Mouse (Mus musculus) CH12.LX (cell line): ENCODE data around the gene Mag. TPM values are rescaled to one million over a fixed set of nuclear protein-coding genes. Genes with fewer than 3 reads are reported as not detected.

Experiments
- DNase-seq: peaks from one replicate; pipeline ENCODE4 v3.0.0-alpha.2; 2013; ENCODE audit errors: extremely low read depth
- H3K27ac ChIP-seq: 2 replicates; pipeline ENCODE4 v1.5.1; 2012; ENCODE audit warnings: low read depth, mild to moderate bottlenecking, control low read depth, moderate library complexity; ENCODE audit not compliant: insufficient read depth
- H3K27me3 ChIP-seq: replicated peaks from 2 replicates; pipeline ENCODE3; 2012; ENCODE audit warnings: inconsistent platforms
- H3K36me3 ChIP-seq, 2 experiments: replicated peaks in 1 of 2; 2 replicates each; pipeline versions ENCODE3 to v1.6.1; 2012; ENCODE audit warnings: inconsistent platforms in 1 of 2, low read length in 1 of 2, mild to moderate bottlenecking in 1 of 2, mixed read lengths in 1 of 2, moderate library complexity in 1 of 2; ENCODE audit not compliant: control insufficient read depth in 1 of 2, insufficient read depth in 1 of 2
- H3K4me1 ChIP-seq, 2 experiments: 2 replicates each; pipeline ENCODE4 v1.6.1; 2012; ENCODE audit warnings: inconsistent platforms in 1 of 2, moderate library complexity in 1 of 2; ENCODE audit not compliant: insufficient read depth in 2 of 2, control insufficient read depth in 1 of 2
- H3K4me2 ChIP-seq: 2 replicates; pipeline ENCODE4 v1.6.1; 2012; ENCODE audit warnings: low read depth, mild to moderate bottlenecking, control low read depth; ENCODE audit not compliant: poor library complexity, insufficient read depth, severe bottlenecking
- H3K4me3 ChIP-seq, 3 experiments: fragments of 150-350 bp in 1 of 3; sonication (generic) in 1 of 3; replicated peaks in 1 of 3; 2 replicates each; pipeline versions ENCODE3 to v1.5.1; 2011 to 2012; ENCODE audit warnings: low read depth in 2 of 3, low read length in 2 of 3, mild to moderate bottlenecking in 2 of 3, moderate library complexity in 2 of 3, control low read depth in 1 of 3, improper control_type of control experiment in 1 of 3, inconsistent platforms in 1 of 3, mixed read lengths in 1 of 3; ENCODE audit not compliant: poor library complexity in 1 of 3
- H3K79me2 ChIP-seq: replicated peaks from 2 replicates; pipeline ENCODE4 v1.6.1; 2012; ENCODE audit warnings: mild to moderate bottlenecking, moderate library complexity; ENCODE audit not compliant: control insufficient read depth, poor library complexity, insufficient read depth, severe bottlenecking; ENCODE audit errors: extremely low read depth
- H3K9ac ChIP-seq: 2 replicates; pipeline ENCODE4 v1.6.1; 2012; ENCODE audit warnings: low read depth, mild to moderate bottlenecking, control low read depth, moderate library complexity; ENCODE audit not compliant: insufficient read depth
- H3K9me3 ChIP-seq: replicated peaks from 2 replicates; pipeline ENCODE3; 2012; ENCODE audit warnings: low read length, inconsistent platforms, mixed read lengths
- BHLHE40 ChIP-seq: IDR thresholded peaks from 2 replicates; pipeline ENCODE4 v1.6.1; 2011; ENCODE audit warnings: mild to moderate bottlenecking, low read depth, low read length, improper control_type of control experiment
- CHD1 ChIP-seq: IDR thresholded peaks from 2 replicates; pipeline ENCODE4 v1.6.1; 2012; ENCODE audit warnings: low read depth, low read length, improper control_type of control experiment, inconsistent platforms
- CHD2 ChIP-seq: IDR thresholded peaks from 2 replicates; pipeline ENCODE4 v1.6.1; 2011; ENCODE audit warnings: low read length, improper control_type of control experiment
- CTCF ChIP-seq, 2 experiments: IDR thresholded peaks in 1 of 2; conservative IDR thresholded peaks in 1 of 2; 2 replicates each; pipeline ENCODE4 v1.5.1; 2011 to 2012; ENCODE audit warnings: low read depth in 2 of 2, low read length in 2 of 2, improper control_type of control experiment in 1 of 2, inconsistent platforms in 1 of 2, mild to moderate bottlenecking in 1 of 2, moderate library complexity in 1 of 2
- E2F4 ChIP-seq: IDR thresholded peaks from 2 replicates; pipeline ENCODE4 v1.6.1; 2011; ENCODE audit warnings: low read depth, low read length, improper control_type of control experiment; ENCODE audit not compliant: insufficient replicate concordance
- ELF1 ChIP-seq: IDR thresholded peaks from 2 replicates; pipeline ENCODE4 v1.6.1; 2014; ENCODE audit warnings: low read depth, mild to moderate bottlenecking, inconsistent platforms, low read length, improper control_type of control experiment
- EP300 ChIP-seq: IDR thresholded peaks from 2 replicates; pipeline ENCODE4 v1.6.1; 2011; ENCODE audit warnings: low read length, improper control_type of control experiment
- ETS1 ChIP-seq: conservative IDR thresholded peaks from 2 replicates; pipeline ENCODE4 v1.6.1; 2012; ENCODE audit warnings: low read depth, mild to moderate bottlenecking, inconsistent platforms, low read length, improper control_type of control experiment, moderate library complexity
- GABPA ChIP-seq: IDR thresholded peaks from 2 replicates; pipeline ENCODE4 v1.6.1; 2012; ENCODE audit warnings: low read depth, low read length, improper control_type of control experiment, inconsistent platforms; ENCODE audit not compliant: insufficient replicate concordance
- HCFC1 ChIP-seq: IDR thresholded peaks from 2 replicates; pipeline ENCODE4 v1.6.1; 2012; ENCODE audit warnings: low read depth, mild to moderate bottlenecking, inconsistent platforms, low read length, improper control_type of control experiment
- IRF4 ChIP-seq: IDR thresholded peaks from 2 replicates; pipeline ENCODE4 v1.6.1; 2014; ENCODE audit warnings: low read depth, mild to moderate bottlenecking, inconsistent platforms, low read length, improper control_type of control experiment
- JUN ChIP-seq: IDR thresholded peaks from 2 replicates; pipeline ENCODE4 v1.6.1; 2011; ENCODE audit warnings: low read depth, mild to moderate bottlenecking, low read length, improper control_type of control experiment, moderate library complexity; ENCODE audit not compliant: insufficient read depth
- JUND ChIP-seq: conservative IDR thresholded peaks from 2 replicates; pipeline ENCODE4 v1.6.1; 2011; ENCODE audit warnings: low read depth, low read length, improper control_type of control experiment
- KAT2A ChIP-seq: IDR thresholded peaks from 2 replicates; pipeline ENCODE4 v1.6.1; 2012; ENCODE audit warnings: low read length, improper control_type of control experiment, inconsistent platforms; ENCODE audit not compliant: insufficient replicate concordance
- MAFK ChIP-seq: IDR thresholded peaks from 2 replicates; pipeline ENCODE4 v1.6.1; 2011; ENCODE audit warnings: low read length, improper control_type of control experiment; ENCODE audit not compliant: insufficient replicate concordance
- MAX ChIP-seq: IDR thresholded peaks from 2 replicates; pipeline ENCODE4 v1.6.1; 2011; ENCODE audit warnings: low read length, improper control_type of control experiment
- MAZ ChIP-seq: IDR thresholded peaks from 2 replicates; pipeline ENCODE4 v1.6.1; 2012; ENCODE audit warnings: low read depth, mild to moderate bottlenecking, inconsistent platforms, low read length, improper control_type of control experiment, moderate library complexity
- MEF2A ChIP-seq: IDR thresholded peaks from 2 replicates; pipeline ENCODE4 v1.6.1; 2014; ENCODE audit warnings: low read depth, mild to moderate bottlenecking, inconsistent platforms, low read length, improper control_type of control experiment, borderline replicate concordance
- MXI1 ChIP-seq: IDR thresholded peaks from 2 replicates; pipeline ENCODE4 v1.6.1; 2011; ENCODE audit warnings: mild to moderate bottlenecking, low read depth, low read length, improper control_type of control experiment
- MYC ChIP-seq: IDR thresholded peaks from 2 replicates; pipeline ENCODE4 v1.6.1; 2011; ENCODE audit warnings: low read depth, mild to moderate bottlenecking, improper control_type of control experiment, low read length
- NELFE ChIP-seq: IDR thresholded peaks from 2 replicates; pipeline ENCODE4 v1.6.1; 2011; ENCODE audit warnings: low read depth, low read length, improper control_type of control experiment
- NRF1 ChIP-seq: IDR thresholded peaks from 2 replicates; pipeline ENCODE4 v1.6.1; 2014; ENCODE audit warnings: low read depth, mild to moderate bottlenecking, inconsistent platforms, low read length, improper control_type of control experiment, moderate library complexity
- PAX5 ChIP-seq: IDR thresholded peaks from 2 replicates; pipeline ENCODE4 v1.6.1; 2012; ENCODE audit warnings: low read length, inconsistent platforms, mixed read lengths
- POLR2A ChIP-seq: IDR thresholded peaks from 2 replicates; pipeline ENCODE4 v1.6.1; 2011; ENCODE audit warnings: low read depth, mild to moderate bottlenecking, improper control_type of control experiment, low read length
- POLR2AphosphoS2 ChIP-seq: IDR thresholded peaks from 2 replicates; pipeline ENCODE4 v1.6.1; 2011; ENCODE audit warnings: low read depth, low read length, improper control_type of control experiment
- RAD21 ChIP-seq: IDR thresholded peaks from 2 replicates; pipeline ENCODE4 v1.6.1; 2011; ENCODE audit warnings: low read depth, mild to moderate bottlenecking, low read length, improper control_type of control experiment, moderate library complexity
- RCOR1 ChIP-seq: conservative IDR thresholded peaks from 2 replicates; pipeline ENCODE4 v1.6.1; 2012; ENCODE audit warnings: low read depth, mild to moderate bottlenecking, inconsistent platforms, low read length, improper control_type of control experiment
- SIN3A ChIP-seq: IDR thresholded peaks from 2 replicates; pipeline ENCODE4 v1.6.1; 2012; ENCODE audit warnings: low read length, improper control_type of control experiment, inconsistent platforms
- SMC3 ChIP-seq: IDR thresholded peaks from 2 replicates; pipeline ENCODE4 v1.6.1; 2011; ENCODE audit warnings: low read depth, low read length, improper control_type of control experiment
- TBP ChIP-seq: conservative IDR thresholded peaks from 2 replicates; pipeline ENCODE4 v1.6.1; 2011; ENCODE audit warnings: low read depth, low read length, improper control_type of control experiment
- TCF12 ChIP-seq: IDR thresholded peaks from 2 replicates; pipeline ENCODE4 v1.6.1; 2014; ENCODE audit warnings: low read depth, mild to moderate bottlenecking, inconsistent platforms, low read length, improper control_type of control experiment
- UBTF ChIP-seq: IDR thresholded peaks from 2 replicates; pipeline ENCODE4 v1.6.1; 2012; ENCODE audit warnings: low read depth, mild to moderate bottlenecking, inconsistent platforms, low read length, improper control_type of control experiment, moderate library complexity
- USF1 ChIP-seq: IDR thresholded peaks from 2 replicates; pipeline ENCODE4 v1.6.1; 2014; ENCODE audit warnings: low read depth, mild to moderate bottlenecking, inconsistent platforms, low read length, improper control_type of control experiment
- USF2 ChIP-seq: conservative IDR thresholded peaks from 2 replicates; pipeline ENCODE4 v1.6.1; 2011; ENCODE audit warnings: low read depth, low read length, improper control_type of control experiment
- ZC3H11A ChIP-seq: IDR thresholded peaks from 2 replicates; pipeline ENCODE4 v1.6.1; 2012; ENCODE audit warnings: low read depth, mild to moderate bottlenecking, inconsistent platforms, low read length, improper control_type of control experiment
- ZKSCAN1 ChIP-seq: IDR thresholded peaks from 2 replicates; pipeline ENCODE4 v1.6.1; 2012; ENCODE audit warnings: low read depth, inconsistent platforms, low read length, improper control_type of control experiment, borderline replicate concordance
- ZMIZ1 ChIP-seq: IDR thresholded peaks from 2 replicates; pipeline ENCODE4 v1.6.1; 2012; ENCODE audit warnings: low read depth, mild to moderate bottlenecking, inconsistent platforms, low read length, improper control_type of control experiment
- ZNF384 ChIP-seq: IDR thresholded peaks from 2 replicates; pipeline ENCODE4 v1.6.1; 2012; ENCODE audit warnings: low read depth, low read length, improper control_type of control experiment, inconsistent platforms
- dilution Hi-C: fragments of 300-500 bp; cut with MboI; formaldehyde crosslinking; loops from 2 replicates; pipeline ENCODE4 v1.14.3; 2020; ENCODE audit warnings: low sequenced_read_pairs; ENCODE audit not compliant: extremely low pct_unique_long_range_greater_than_20kb, extremely low pct_ligation_motif_present
- in situ Hi-C: fragments of 300-500 bp; cut with MboI; formaldehyde crosslinking; loops from 3 replicates; pipeline ENCODE4 v1.14.3; 2019; ENCODE audit warnings: low sequenced_read_pairs, low pct_ligation_motif_present, low pct_unique_long_range_greater_than_20kb, mixed read lengths
- polyA plus RNA-seq: library from polyadenylated mRNA; unstranded; fragments of >175 nt; gene quantifications from 2 replicates; pipeline ENCODE4 v1.2.1, GENCODE M21; 2012; ENCODE audit warnings: low read depth; ENCODE audit not compliant: insufficient read length
- total RNA-seq, 2 experiments: library from RNA; depleted of rRNA; stranded (reverse); fragments of 300-350 nt in 1 of 2; fragments of >200 nt in 1 of 2; gene quantifications; 2 replicates each; pipeline ENCODE4 v1.2.3; 2012 to 2014

Gene Mag
- total and polyA plus RNA-seq, 3 experiments, result 0.04 TPM; not detected in 2

GRCm38 (mm10) chr7:30881367-30881766 lies 33.3 kb downstream of the Mag start:
- H3K36me3 ChIP-seq, result peaks cover 0 to 25% of the 10 kb centered on the region in 2 experiments
- H3K79me2 ChIP-seq, result no peaks in the 10 kb centered on the region
- peaks cover 10% of the 10 kb centered on the region for H3K9me3 ChIP-seq
- peak; percentile 84 for DNase-seq
- no peaks in the 10 kb centered on the region for H3K27me3 ChIP-seq
- dilution Hi-C loops, result no loop called here
- H3K27ac ChIP-seq, result peak overlapping the region; percentile 60; the same call in 1 of the 2 replicates
- H3K9ac ChIP-seq, result no peak overlapping the region
- H3K4me2 ChIP-seq, result peak overlapping the region; percentile 39; the same call in 1 of the 2 replicates
- H3K4me1 ChIP-seq, result peaks cover 23 to 59% of the 10 kb centered on the region in 2 experiments
- peak overlapping the region in 1 of 3 experiments; percentile 48 for H3K4me3 ChIP-seq
- TF ChIP-seq JUND (no peak), SIN3A (peak; percentile 65; the same call in 1 of the 2 replicates), MAZ (no peak), E2F4 (no peak), IRF4 (peak; percentile 89), PAX5 (no peak), RCOR1 (0 out of 2 replicates have a peak, but pooled peaks have one; percentile 24), USF1 (no peak), GABPA (no peak), NELFE (no peak), HCFC1 (no peak), ZNF384 (no peak), TCF12 (peak; percentile 97), MXI1 (peak; percentile 58; the same call in 1 of the 2 replicates), ZKSCAN1 (no peak), POLR2AphosphoS2 (no peak), UBTF (no peak), EP300 (peak; percentile 93), MEF2A (peak; percentile 89), NRF1 (no peak), JUN (peak; percentile 28; the same call in 1 of the 2 replicates), ZMIZ1 (no peak), MYC (peak; percentile 84), TBP (no peak), CHD1 (no peak), ZC3H11A (no peak), USF2 (no peak), SMC3 (no peak), ETS1 (peak; percentile 97), KAT2A (no peak), CHD2 (no peak; the same call in 1 of the 2 replicates), POLR2A (no peak), RAD21 (no peak), MAX (0 out of 2 replicates have a peak, but pooled peaks have one; percentile 59), MAFK (peak; percentile 86), CTCF (conservative IDR thresholded peaks at IDR 0.05 in 1 of 2, IDR thresholded peaks at IDR 0.05 in 1 of 2; ENCODE audit: low read depth in 2 of 2, low read length in 2 of 2) (no peak), ELF1 (no peak), BHLHE40 (peak; percentile 97)
- in situ Hi-C loops, result no loop called here
